Comparison of ENCODE assay signal across 11 mouse cellular contexts in genomic region chr5:135537326-135537725, GRCm38 (mm10). TPM values are rescaled to one million over a fixed set of nuclear protein-coding genes. Genes with fewer than 3 reads are reported as not detected.
DNase-seq lines count a peak whose midpoint lies in the region; ATAC-seq and TF ChIP-seq lines count a peak whose summit lies in the region.
"Had no signal": no experiment of that assay in that cellular context is flagged by ENCODE, and none has a peak within 500 bp of the region (broad histone marks: within the 10 kb centered on the region; RNA-seq: fewer than 3 reads in every experiment).

No protein-coding gene starts in this region.

- H3K4me1 ChIP-seq in liver, postnatal 0 days (ENCODE audit: insufficient read depth): peaks cover 5% of the 10 kb centered on the region; the same call in 1 of the 2 replicates
- H3K4me1 ChIP-seq in midbrain, embryonic 14.5 days (ENCODE audit: control insufficient read depth, insufficient read depth, low read length): no peaks in the 10 kb centered on the region
- H3K4me1 ChIP-seq: hindbrain, embryonic 15.5 days had no signal

- no peaks in the 10 kb centered on the region for H3K27me3 ChIP-seq in liver, postnatal 0 days (ENCODE audit: insufficient read depth, low read length)
- no peaks in the 10 kb centered on the region for H3K27me3 ChIP-seq in midbrain, embryonic 14.5 days (ENCODE audit: control insufficient read depth, insufficient read depth, low read length)
- H3K27me3 ChIP-seq: hindbrain, embryonic 15.5 days had no signal

- no peak overlapping the region for H3K9ac ChIP-seq in liver, postnatal 0 days (replicated peaks)
- no peak overlapping the region for H3K9ac ChIP-seq in midbrain, embryonic 14.5 days (replicated peaks; ENCODE audit: low read length)
- H3K9ac ChIP-seq: hindbrain, embryonic 15.5 days had no signal

- peak; percentile 77 for ATAC-seq in liver, postnatal 0 days
- ATAC-seq in midbrain, embryonic 14.5 days (ENCODE audit: low FRiP score, low TSS enrichment): no peak

- no peak for TF ChIP-seq CTCF in liver, postnatal 0 days (IDR thresholded peaks at IDR 0.05; ENCODE audit: low read depth)

- peak; percentile 16 for DNase-seq in gastrocnemius, postnatal 25 days
- DNase-seq in gastrocnemius, adult 18-20 months (ENCODE audit: low spot score): no peak
- peak; percentile 54 for DNase-seq in c-Kit-positive CD71-negative TER-119-negative erythroid progenitor cells, embryonic 14.5 days (ENCODE audit: low read depth)
- peak; percentile 56 for DNase-seq in liver, postnatal 0 days
- peak; percentile 48 to 74 for DNase-seq in spleen, postnatal 4 days (ENCODE audit: low spot score in 2 of 2)
- no peak for DNase-seq in Muller cell, postnatal 12 days (ENCODE audit: inconsistent ontology term)
- DNase-seq in midbrain, embryonic 14.5 days: no peak
- no peak for DNase-seq in right cerebral cortex, postnatal 10 days (ENCODE audit: low spot score in 2 of 2)

- WGBS in liver, postnatal 0 days (ENCODE audit: insufficient replicate concordance): 24% methylated on average over 4 of the region's 4 CpGs
- WGBS in midbrain, embryonic 14.5 days: 83% methylated on average over 4 of the region's 4 CpGs

- peak overlapping the region; percentile 39; the same call in 1 of the 2 replicates for H3K27ac ChIP-seq in liver, postnatal 0 days (ENCODE audit: low read depth)
- no peak overlapping the region for H3K27ac ChIP-seq in midbrain, embryonic 14.5 days (replicated peaks; ENCODE audit: low read depth, low read length)
- H3K27ac ChIP-seq: hindbrain, embryonic 15.5 days had no signal

- H3K4me3 ChIP-seq in liver, postnatal 0 days (ENCODE audit: low read depth, low read length): no peak overlapping the region
- H3K4me3 ChIP-seq in midbrain, embryonic 14.5 days (replicated peaks; ENCODE audit: low read depth, low read length): no peak overlapping the region
- H3K4me3 ChIP-seq: hindbrain, embryonic 15.5 days had no signal

- H3K9me3 ChIP-seq in liver, postnatal 0 days (ENCODE audit: low read length): no peaks in the 10 kb centered on the region
- H3K9me3 ChIP-seq in midbrain, embryonic 14.5 days (ENCODE audit: control insufficient read depth, low read length): no peaks in the 10 kb centered on the region
- H3K9me3 ChIP-seq: G1E; hindbrain, embryonic 15.5 days had no signal

- H3K4me2 ChIP-seq in liver, postnatal 0 days (ENCODE audit: low read depth, low read length): peak overlapping the region; percentile 6; the same call in 1 of the 2 replicates
- no peak overlapping the region for H3K4me2 ChIP-seq in midbrain, embryonic 14.5 days (ENCODE audit: low read length)
- H3K4me2 ChIP-seq: hindbrain, embryonic 15.5 days had no signal

- H3K36me3 ChIP-seq in liver, postnatal 0 days (replicated peaks; ENCODE audit: insufficient read depth, low read length): no peaks in the 10 kb centered on the region
- H3K36me3 ChIP-seq in midbrain, embryonic 14.5 days (ENCODE audit: control insufficient read depth, insufficient read depth, low read length): no peaks in the 10 kb centered on the region
- H3K36me3 ChIP-seq: G1E; hindbrain, embryonic 15.5 days had no signal

- TF ChIP-seq EP300 in liver, postnatal 0 days (IDR thresholded peaks at IDR 0.05; ENCODE audit: low read depth): no peak

RNA-seq across cellular contexts. Expression of gene Hip1, which starts 7.6 kb away (rescaled TPM):
- total RNA-seq in gastrocnemius, postnatal 25 days (2021): 10 to 100 TPM; 24.6 to 28.7 TPM
- 10 to 100 TPM; 17.3 TPM for total RNA-seq in gastrocnemius, adult 18-20 months (2021)
- polyA plus RNA-seq in liver, postnatal 0 days (2015; fragmentation: Nextera tagmentation; extraction: Ambion mirVana): 2.4 and 2.7 TPM in 2 replicates
- 28.3 and 42.0 TPM in 2 replicates for polyA plus RNA-seq in midbrain, embryonic 14.5 days (2014; fragmentation: Nextera tagmentation; extraction: Ambion mirVana)
- polyA plus RNA-seq: G1E had no signal

RNA-seq across cellular contexts. Expression of gene Ccl26, which starts 26.0 kb away (rescaled TPM):
- total RNA-seq in gastrocnemius, postnatal 25 days (2021): not detected
- not detected for total RNA-seq in gastrocnemius, adult 18-20 months (2021)
- not detected in 2 replicates for polyA plus RNA-seq in liver, postnatal 0 days (2015; fragmentation: Nextera tagmentation; extraction: Ambion mirVana)
- not detected in 2 replicates for polyA plus RNA-seq in midbrain, embryonic 14.5 days (2014; fragmentation: Nextera tagmentation; extraction: Ambion mirVana)
- total RNA-seq: G1E had no signal
- polyA plus RNA-seq: embryonic facial prominence, embryonic 11.5 days; G1E; hindbrain, embryonic 15.5 days had no signal

RNA-seq across cellular contexts. Expression of gene Ccl24, which starts 35.5 kb away (rescaled TPM):
- 1 to 10 TPM in 1 of 2 experiments, under 1 TPM in 1; 0.61 to 1.1 TPM for total RNA-seq in gastrocnemius, postnatal 25 days (2021)
- 1 to 10 TPM in 1 of 2 experiments, under 1 TPM in 1; 0.32 to 1.4 TPM for total RNA-seq in gastrocnemius, adult 18-20 months (2021)
- 25.6 and 28.4 TPM in 2 replicates for polyA plus RNA-seq in liver, postnatal 0 days (2015; fragmentation: Nextera tagmentation; extraction: Ambion mirVana)
- 4.1 TPM in 1 of 2 replicates, not detected in the other for polyA plus RNA-seq in midbrain, embryonic 14.5 days (2014; fragmentation: Nextera tagmentation; extraction: Ambion mirVana)
- total RNA-seq: G1E had no signal
- polyA plus RNA-seq: G1E had no signal

Comparison
In these comparisons a context has a peak if more than half of its experiments do, and no peak if none do; other contexts are left out.
1. DNase-seq: peak in gastrocnemius, postnatal 25 days (single experiment), c-Kit-positive CD71-negative TER-119-negative erythroid progenitor cells, embryonic 14.5 days (single experiment), liver, postnatal 0 days (single experiment) and spleen, postnatal 4 days (2 of 2); none in gastrocnemius, adult 18-20 months (single experiment), Muller cell, postnatal 12 days (single experiment), midbrain, embryonic 14.5 days (single experiment) and right cerebral cortex, postnatal 10 days (0 of 2).